Mouse (Mus musculus) thymus, adult 2 months (tissue): ENCODE measurements at regions not wholly inside any gene's neighbourhood (a gene's known extent, or its start where the extent isn't known, plus 50 kb on each side); places are given as distances from the start of the nearest gene placed in this dataset.

ENCODE experiments used
- CTCF ChIP-seq: fragments of 200-500 bp; IDR thresholded peaks from 2 replicates; pipeline ENCODE4 v1.5.1; 2012; ENCODE audit warnings: mild to moderate bottlenecking, control low read depth, low read length, moderate library complexity, borderline replicate concordance; ENCODE audit not compliant: control insufficient read depth, poor library complexity, insufficient read depth; ENCODE audit errors: extremely low read depth
- POLR2A ChIP-seq: fragments of 200-500 bp; IDR thresholded peaks from 2 replicates; pipeline ENCODE4 v1.6.1; 2012; ENCODE audit warnings: mild to moderate bottlenecking, low read length, control low read depth, moderate library complexity; ENCODE audit not compliant: control insufficient read depth, poor library complexity, insufficient read depth; ENCODE audit errors: extremely low read depth

- TF ChIP-seq POLR2A = no peak
- TF ChIP-seq CTCF = no peak
These were observed 306.7 kb downstream of the Tshz3 start for GRCm38 (mm10) chr7:37004601-37005000.
